Mouse (Mus musculus) retina, embryonic 14.5 days (tissue): ENCODE measurements around the gene Slc1a4.

Experiments used
- DNase-seq: peaks from one replicate; pipeline ENCODE4 v3.0.0-alpha.2; 2015; ENCODE audit warnings: low spot score

Gene Slc1a4

DNA sequence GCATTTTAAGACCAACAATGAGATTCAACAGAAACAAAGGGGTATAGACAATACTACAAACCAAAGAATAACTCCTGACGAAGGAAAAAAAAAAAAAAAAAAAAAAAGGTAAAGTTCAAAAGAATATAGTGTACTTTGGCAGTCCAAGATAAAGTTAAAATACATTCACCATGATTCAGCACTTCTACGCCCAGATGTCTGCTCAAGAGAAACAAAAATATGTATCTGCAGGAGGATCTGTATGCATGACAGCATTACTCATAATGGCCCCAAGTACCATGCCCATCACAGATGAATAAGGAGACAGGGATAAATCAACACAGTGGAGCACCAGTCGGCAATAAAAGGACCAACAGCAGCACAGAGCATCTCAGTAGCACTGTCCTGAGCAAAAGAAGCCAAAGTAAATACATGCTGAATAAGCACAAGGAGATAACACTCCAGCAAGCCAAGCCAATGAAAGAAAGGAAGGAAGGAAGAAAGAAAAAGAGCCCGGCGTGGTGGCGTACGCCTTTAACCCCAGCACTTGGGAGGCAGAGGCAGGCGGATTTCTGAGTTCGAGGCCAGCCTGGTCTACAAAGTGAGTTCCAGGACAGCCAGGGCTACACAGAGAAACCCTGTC is 7.3 kb downstream of the Slc1a4 start:
- no peak for DNase-seq

DNA sequence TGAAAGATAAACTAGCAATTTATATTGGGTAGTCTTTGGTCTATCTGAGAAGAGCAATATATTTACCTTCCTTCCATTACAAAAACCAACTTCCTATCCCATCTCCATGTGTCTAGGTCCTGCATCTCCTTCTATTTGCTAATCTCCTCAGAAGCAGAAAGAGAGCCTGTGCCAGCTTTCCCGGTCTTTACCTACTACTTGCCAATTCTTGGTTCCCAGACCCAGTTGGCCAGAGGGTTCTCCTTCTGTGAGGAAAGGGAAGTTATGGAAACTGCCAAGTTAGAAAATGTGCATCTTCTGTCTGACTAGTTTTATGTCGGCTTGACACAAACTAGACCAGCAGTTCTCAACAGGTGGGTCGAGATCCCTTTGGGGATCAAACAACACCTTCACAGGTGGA is 8.5 kb downstream of the Slc1a4 start:
- DNase-seq = no peak

DNA sequence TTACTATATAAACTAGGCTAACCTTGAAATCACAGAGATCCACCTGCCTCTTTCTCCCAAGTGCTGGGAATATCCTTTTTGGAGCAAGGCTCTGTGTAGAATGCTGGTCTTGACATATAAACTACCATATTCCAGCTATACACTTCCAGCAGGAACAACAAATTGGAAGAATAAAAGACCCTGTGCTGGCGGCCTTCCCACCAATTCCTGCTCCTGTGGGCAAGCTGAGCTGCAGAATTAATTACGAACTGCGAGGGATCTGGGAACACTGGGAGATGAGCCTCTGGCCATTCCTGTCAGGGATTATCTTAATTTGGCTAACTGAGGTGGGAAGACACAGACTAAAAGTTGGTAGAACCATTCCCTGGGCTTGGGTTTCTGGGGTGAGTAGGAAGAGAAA is 10.1 kb downstream of the Slc1a4 start:
- DNase-seq = no peak

DNA sequence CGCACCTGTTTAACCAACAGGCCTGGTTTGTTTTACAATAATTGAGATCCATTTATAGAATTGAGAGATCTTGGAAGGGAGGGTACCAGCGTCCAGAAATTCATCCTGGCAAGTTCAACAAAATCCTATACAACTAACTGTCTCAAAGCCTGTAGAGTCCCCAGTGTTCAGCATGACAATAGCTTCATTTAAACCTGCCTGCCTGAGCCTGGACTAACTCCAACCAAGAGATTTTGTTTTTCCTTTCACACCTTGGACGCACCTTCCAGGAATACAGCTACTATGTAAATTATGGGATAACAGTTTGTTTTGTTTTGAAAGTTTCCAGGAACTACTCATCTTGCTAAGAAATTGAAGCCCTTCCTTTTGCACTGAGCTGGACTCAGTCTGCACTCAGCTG is 11.9 kb downstream of the Slc1a4 start:
- no peak for DNase-seq

DNA sequence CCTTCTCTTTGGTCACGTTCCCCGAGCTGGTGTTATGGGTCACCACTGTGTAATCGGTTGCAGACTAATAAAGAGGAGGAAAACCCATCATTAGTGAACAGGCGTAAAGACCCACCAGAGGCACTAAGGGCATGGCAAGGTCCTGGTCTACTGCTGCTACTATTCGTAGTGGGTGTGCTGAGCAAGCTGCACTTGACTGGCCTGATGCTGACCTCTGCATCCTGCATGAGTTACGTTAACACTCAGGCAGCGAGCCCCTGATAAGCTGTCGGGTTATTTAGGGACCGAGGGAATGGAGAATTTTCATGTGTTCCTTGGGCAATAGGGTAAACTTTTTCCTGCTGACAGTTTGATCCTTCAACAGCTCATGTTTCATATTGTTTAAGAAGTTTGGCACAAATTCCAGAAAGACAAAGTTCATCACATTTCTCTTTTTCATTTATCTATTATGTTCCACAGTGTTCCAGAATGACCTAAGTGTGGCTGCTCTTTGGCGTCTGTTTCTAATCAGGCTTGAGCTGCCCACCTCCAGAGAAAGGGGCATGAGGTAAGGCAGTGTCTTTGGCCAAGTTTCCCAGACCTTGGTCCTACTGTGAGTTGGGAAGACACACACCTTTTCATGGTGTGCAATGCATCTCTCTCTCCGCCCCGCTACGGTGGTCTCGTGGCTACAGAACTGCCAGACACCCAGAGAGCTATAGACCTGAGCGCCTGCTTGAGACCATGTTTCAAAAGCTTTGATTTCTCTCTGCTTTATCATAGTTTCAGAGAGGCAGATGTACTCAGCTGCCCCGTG is 13.7 kb downstream of the Slc1a4 start:
- no peak for DNase-seq

DNA sequence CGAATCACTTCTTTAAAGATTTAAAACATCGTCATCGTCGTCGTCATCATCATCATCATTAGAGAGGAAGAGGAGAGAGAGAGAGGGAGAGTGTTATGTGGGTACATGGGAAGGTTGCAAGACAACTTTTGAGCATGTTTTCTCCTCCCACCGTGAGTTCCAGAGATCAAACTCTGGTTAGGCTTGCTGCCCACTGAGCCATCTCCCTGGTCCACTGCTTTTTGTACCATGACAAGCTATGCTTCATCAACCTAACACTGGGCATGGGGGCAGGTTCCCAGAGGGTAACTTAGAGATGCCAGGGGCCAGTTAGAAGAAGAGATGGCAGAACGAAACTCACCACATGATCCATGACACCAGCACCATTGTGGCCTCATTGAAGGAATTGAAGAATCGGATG is 18.9 kb downstream of the Slc1a4 start:
- DNase-seq = no peak

DNA sequence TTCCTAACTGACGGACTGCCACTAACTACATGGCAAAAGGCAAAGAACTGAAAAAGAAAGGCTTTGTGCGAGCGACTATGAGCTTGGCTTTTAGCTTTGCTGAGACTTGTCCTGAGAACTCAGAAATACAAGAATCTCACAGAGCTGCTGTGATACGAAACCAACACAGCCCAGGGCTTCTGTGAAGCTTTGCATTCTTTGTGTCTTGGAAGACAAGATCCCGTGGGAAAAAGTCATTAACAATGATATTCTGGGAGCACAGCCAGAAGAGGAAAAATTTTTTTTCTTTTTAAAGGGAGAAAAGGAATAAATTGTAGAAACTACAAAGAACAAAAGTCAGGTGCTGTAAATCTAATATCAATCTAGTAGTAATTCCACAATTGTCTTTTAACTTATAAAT is 23.5 kb downstream of the Slc1a4 start:
- DNase-seq = no peak

DNA sequence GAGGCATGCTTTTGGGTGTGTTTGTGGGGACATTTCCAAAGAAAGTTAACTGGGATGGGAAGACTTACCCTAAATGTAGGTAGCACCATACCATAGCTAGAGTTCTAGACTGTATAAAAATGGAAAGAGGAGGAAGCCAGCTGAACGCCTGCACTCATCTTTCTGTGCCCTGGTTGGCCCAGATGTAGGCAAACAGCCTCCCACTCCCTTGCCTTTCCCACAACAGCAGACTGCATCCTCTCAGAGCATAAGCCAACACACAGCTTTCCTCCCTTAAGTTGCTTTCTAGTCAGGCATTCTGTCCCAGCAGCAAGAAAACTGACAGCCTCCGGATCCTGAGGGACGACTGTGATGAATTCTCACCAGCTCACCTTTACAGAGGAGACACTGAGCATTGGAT is 25.1 kb downstream of the Slc1a4 start:
- no peak for DNase-seq

DNA sequence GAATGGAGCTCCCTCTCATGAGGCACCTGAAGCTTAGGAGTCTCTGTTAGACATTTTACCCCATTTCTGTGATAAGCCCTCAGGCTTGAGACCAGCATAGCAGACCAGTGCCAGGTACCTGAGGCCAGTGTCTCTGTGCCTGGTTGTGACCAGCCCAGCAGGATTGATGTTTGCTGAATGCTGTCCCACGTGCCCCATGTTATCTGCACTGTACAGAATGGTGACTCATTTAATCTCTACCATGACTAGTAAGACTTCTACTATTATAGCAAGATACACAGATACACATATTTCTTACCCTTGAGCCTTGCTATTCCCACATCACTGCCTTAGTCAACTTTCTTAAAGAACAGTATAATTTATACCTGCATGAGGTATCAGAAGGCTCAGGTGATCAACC is 26.9 kb downstream of the Slc1a4 start:
- DNase-seq = no peak

DNA sequence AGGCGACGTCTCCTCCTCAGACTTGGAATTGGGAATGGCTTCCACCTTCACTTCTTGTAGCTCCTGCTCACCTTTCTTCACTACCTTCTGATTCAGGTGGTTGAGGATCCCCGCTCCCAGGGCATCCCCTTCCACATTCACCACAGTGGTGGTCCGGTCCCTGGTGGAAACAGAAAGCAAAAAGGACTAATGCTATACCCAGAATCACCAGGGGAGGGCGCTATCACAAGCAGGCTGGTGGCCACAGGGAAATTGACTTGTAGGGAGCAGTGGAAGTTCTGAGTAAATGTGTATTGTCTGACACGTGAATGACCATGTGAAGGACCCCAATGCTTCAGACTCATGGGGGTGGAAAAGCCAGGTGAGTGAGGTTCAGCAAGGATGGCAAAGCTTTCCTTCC is 28.2 kb downstream of the Slc1a4 start:
- DNase-seq = peak; percentile 58

DNA sequence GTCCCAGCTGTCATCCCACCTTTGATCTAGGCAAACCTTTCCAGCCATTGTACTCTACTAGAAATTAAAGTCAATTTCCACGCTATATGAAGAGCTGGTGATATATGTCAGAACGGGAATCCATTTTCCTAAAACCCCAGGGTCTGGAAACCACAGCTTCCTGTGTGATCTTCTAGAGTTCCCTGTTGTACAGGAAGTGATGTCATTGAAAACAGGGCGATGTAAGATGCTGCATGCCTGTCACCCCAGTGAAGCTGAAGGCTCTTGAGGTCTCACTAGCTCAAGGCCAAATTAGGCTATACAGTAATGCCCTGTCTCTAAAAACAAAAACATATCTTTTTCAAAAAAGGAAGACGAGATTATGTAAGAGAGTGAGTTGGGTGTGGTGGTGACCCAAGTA is 31.2 kb downstream of the Slc1a4 start:
- DNase-seq = no peak

DNA sequence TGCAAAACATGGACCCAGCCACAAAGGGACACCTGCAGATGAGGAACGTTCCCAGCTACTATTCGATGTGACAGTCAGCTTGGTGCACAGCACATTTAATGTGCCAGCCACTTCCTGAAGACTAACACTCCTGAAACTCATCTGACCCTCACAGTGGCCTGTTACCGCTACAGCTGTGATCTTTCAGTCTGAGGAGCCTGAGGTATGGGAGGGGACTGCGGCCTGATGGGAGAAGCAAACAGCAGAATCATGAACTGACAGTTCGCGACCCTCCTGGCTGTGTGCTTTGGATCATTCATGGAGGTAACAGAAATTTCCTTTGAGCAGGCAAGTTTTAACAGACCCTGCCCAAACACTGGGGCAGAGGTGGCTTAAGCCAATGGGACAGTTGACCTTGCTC is 31.7 kb downstream of the Slc1a4 start:
- DNase-seq = no peak

DNA sequence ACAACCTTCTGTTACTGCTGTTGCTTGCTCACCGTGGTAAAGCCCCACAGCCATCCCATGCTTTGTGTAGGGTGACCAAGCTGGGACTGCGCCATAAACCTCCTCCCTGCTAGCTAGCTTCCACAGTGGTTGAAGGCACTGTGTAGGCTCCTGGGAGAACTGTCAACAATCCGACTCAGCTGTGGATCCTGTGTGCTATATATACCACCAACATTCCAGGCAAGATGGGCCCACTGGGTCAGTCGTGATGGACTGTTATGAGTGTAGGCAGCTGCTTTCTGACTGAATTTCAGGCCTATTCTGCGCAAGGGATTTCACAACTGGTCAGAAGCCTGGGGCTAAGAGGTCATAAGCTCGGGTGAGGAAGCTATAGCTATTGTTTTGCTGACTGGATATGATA is 32.6 kb downstream of the Slc1a4 start:
- DNase-seq = no peak

DNA sequence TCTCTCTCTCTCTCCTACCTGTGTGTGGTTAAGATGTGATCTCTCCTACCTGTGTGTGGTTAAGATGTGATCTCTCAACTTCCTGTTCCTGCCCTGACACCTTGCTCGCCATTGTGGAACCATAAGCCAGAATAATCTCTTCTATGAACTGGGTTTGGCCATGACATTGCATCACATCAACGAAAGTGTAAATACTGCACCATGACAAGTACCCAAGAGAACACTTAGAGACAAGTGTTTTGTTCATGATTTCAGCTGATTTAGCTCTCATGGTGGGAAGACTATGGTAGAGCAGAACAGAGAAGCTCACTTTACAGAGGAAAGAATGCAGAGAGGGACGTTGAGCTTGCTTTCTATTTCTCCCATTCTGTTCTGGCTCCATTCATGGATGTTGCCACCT is 48.0 kb downstream of the Slc1a4 start:
- DNase-seq = no peak

DNA sequence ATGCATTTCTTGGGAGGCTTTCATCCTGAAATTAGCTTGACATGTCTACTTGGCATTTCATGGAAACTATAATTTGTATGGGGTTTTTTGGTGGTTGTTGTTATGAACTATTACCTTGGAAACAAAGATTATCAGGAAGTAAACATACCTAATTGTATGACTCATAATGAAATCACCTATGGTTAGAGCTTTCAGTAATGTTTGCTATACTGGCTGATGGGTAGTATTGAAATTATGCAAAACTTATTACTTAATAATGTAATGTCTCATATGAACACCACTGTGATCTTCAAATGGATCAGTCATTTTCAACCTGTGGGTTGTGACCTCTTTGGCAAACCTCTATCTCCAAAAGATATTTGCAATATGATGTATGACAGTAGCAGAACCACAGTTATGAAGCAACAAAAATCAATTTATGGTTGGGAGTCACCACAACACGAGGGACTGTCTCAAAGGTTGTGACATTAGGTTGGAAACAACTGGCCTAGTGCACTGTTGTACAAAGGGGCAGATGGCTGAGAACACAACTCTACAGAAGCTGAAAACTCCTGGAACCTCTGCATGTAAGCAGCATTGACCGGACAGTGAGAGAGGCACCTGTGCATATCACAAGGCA is 49.8 kb downstream of the Slc1a4 start:
- DNase-seq = no peak

DNA sequence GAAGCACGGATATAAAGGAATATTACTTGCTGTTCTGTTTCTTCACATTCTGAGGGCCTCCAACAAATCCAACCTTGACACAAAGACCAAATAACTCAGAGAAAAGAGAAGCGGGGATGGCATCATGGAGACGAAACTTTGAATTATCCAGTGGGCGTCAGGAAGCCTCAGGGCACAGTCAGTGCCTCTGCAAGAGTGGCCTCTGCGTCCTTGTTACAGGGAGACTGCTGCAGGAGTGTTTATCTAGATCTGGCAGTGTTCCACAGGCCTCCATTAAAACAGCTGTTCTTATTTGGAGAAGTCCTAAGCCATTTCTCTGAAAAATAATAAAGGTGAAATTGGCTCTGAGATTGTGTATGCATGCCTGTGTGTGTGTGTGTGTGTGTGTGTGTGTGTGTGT is 51.5 kb downstream of the Slc1a4 start:
- DNase-seq = no peak

DNA sequence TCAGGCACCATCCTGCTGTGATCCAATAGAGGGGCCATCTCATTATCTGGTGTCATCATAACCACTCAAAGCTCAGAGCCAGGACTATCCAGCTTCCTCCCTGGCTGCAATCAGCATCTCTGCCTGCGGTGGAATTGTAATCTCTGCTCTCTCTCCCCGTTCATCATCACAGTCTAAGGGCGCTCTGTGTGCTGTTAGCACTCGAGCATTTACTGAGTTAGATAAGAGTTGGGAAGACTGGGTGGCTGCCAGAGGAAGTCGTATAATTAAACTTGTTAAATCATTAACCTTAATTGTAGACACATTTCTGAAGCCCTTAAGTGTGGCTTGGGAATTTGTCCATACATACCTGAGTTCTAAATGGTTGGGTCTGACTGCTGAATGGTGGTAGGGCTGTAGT is 53.8 kb downstream of the Slc1a4 start:
- no peak for DNase-seq

DNA sequence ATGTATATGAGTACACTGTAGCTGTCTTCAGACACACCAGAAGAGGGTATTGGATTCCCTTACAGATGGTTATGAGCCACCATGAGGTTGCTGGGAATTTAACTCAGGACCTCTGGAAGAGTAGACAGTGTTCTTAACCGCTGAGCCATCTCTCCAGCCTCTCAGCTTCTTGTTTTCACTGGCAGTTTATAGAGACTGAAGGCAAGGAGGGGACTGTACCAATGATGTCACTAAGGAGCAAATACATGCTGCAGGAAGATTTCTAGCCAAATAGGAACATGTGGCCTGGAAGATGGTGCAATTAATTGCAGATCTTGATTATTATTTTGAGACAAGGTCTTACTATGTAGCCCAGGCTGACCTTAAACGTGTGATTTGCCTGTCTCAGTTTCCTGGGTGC is 55.4 kb downstream of the Slc1a4 start:
- DNase-seq = no peak

DNA sequence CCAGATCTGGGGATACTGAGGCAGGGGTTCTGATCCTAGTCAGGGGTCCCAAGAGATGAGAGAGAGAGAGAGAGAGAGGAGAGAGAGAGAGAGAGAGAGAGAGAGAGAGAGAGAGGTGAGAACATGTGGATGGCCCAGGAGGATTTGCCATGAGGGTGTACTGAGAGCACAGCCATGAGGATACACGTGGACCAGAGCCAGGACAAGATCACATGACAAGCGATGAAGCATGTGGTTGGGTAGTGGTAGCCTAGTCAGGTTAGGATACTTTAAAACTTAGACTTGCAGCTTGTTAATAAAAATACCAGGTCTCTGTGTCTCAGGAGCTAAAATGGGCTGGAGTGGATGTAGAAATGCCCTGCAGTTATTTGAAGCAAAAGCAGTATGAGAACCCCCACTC is 56.5 kb downstream of the Slc1a4 start:
- no peak for DNase-seq

DNA sequence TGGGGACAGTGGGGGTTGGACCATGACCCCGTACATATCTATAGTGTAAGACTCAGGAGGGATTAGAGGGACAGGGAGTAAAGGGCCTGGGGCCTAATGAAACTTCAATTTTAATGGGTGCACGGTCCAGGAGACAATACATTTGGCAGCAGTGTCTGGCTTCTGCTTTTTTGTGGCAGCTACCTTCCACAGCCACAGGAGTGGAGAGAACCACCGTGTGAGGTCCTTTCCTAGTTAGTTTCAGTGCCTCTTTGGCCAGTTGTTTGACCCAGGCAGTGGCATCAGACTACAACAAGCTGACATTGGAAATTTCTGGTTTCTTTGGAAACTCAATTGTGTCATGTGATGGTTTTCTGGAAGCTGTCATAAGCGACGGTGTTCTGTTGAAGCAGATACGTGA is 62.6 kb downstream of the Slc1a4 start:
- no peak for DNase-seq

DNA sequence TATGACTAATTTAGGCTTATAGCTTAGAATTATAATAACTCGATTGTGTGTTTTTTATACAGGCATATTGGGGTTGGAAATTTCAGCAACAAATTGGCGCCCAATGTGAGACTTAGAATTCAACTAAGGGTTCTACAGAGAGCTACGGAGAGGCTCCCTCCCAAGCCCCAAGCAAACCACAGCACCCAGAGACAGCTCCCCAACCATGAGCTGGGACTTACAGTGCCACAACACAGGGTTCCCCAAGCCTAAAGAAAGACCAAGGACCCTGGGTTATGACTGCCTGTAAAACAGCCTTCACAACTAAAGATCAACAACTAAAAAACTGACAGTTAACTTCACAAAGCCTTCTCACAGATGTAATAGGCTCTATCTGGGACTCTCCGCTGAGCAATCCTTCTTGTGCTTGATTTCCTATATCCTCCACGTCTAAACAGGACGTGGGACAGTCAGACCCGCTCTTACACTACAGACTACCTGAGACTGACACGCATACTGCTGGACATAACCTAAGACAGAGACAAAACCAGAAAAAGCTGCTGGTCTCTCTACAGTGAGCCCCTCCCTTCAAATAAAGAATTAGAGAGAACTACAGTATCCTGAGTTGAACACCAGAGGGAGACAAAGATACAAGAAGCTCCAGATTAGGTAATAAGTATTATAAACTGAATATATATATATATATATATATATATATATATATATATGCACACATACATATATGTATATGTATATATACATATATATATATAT is 69.7 kb downstream of the Slc1a4 start:
- DNase-seq = peak; percentile 78

DNA sequence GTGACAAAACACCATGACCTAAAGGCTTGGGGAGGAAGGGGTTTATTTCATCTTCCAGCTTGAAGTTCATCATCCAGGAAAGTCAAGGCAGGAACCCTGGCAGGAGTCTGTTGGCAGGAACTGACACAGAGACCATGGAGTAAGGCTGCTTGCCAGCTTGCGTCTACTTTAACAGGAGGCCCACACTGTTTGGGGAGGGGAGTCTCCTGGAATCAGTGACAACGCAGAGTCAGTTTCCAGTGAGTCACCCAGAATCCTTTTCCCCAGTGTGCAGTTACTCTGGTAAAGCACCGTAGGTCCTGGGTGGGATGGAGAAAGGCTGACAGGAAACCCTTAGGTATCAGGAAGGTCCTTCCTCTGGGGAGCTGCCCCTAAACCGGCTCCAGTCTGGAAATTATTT is 77.7 kb downstream of the Slc1a4 start:
- no peak for DNase-seq

DNA sequence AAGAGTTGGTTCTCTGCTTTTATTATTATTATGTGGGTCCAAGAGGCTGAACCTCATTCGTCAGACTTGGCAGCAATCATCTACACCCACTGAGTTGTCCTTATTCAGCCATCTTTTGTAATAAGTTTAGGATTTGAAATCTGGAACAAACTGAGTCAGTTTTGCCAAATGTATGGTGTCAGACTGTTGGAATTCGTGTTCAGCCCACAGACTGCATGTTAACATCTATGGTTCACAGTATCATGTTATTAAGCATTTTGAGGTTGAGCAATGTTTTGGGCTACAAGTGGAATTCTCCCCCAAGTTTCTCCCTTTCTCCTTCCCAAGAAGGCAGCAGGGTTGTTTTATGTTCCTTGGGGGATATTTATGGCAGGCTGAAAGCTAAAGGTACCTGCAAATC is 79.4 kb downstream of the Slc1a4 start:
- no peak for DNase-seq
